Mouse (Mus musculus) CH12.LX (cell line): ENCODE data around the gene Fam222a. TPM values are rescaled to one million over a fixed set of nuclear protein-coding genes. Genes with fewer than 3 reads are reported as not detected.

Experiments
- DNase-seq: peaks from one replicate; pipeline ENCODE4 v3.0.0-alpha.2; 2013; ENCODE audit errors: extremely low read depth
- H3K27ac ChIP-seq: 2 replicates; pipeline ENCODE4 v1.5.1; 2012; ENCODE audit warnings: low read depth, mild to moderate bottlenecking, control low read depth, moderate library complexity; ENCODE audit not compliant: insufficient read depth
- H3K27me3 ChIP-seq: replicated peaks from 2 replicates; pipeline ENCODE3; 2012; ENCODE audit warnings: inconsistent platforms
- H3K36me3 ChIP-seq, 2 experiments: replicated peaks in 1 of 2; 2 replicates each; pipeline versions ENCODE3 to v1.6.1; 2012; ENCODE audit warnings: inconsistent platforms in 1 of 2, low read length in 1 of 2, mild to moderate bottlenecking in 1 of 2, mixed read lengths in 1 of 2, moderate library complexity in 1 of 2; ENCODE audit not compliant: control insufficient read depth in 1 of 2, insufficient read depth in 1 of 2
- H3K4me1 ChIP-seq, 2 experiments: 2 replicates each; pipeline ENCODE4 v1.6.1; 2012; ENCODE audit warnings: inconsistent platforms in 1 of 2, moderate library complexity in 1 of 2; ENCODE audit not compliant: insufficient read depth in 2 of 2, control insufficient read depth in 1 of 2
- H3K4me2 ChIP-seq: 2 replicates; pipeline ENCODE4 v1.6.1; 2012; ENCODE audit warnings: low read depth, mild to moderate bottlenecking, control low read depth; ENCODE audit not compliant: poor library complexity, insufficient read depth, severe bottlenecking
- H3K4me3 ChIP-seq, 3 experiments: fragments of 150-350 bp in 1 of 3; sonication (generic) in 1 of 3; replicated peaks in 1 of 3; 2 replicates each; pipeline versions ENCODE3 to v1.5.1; 2011 to 2012; ENCODE audit warnings: low read depth in 2 of 3, low read length in 2 of 3, mild to moderate bottlenecking in 2 of 3, moderate library complexity in 2 of 3, control low read depth in 1 of 3, improper control_type of control experiment in 1 of 3, inconsistent platforms in 1 of 3, mixed read lengths in 1 of 3; ENCODE audit not compliant: poor library complexity in 1 of 3
- H3K79me2 ChIP-seq: replicated peaks from 2 replicates; pipeline ENCODE4 v1.6.1; 2012; ENCODE audit warnings: mild to moderate bottlenecking, moderate library complexity; ENCODE audit not compliant: control insufficient read depth, poor library complexity, insufficient read depth, severe bottlenecking; ENCODE audit errors: extremely low read depth
- H3K9ac ChIP-seq: 2 replicates; pipeline ENCODE4 v1.6.1; 2012; ENCODE audit warnings: low read depth, mild to moderate bottlenecking, control low read depth, moderate library complexity; ENCODE audit not compliant: insufficient read depth
- H3K9me3 ChIP-seq: replicated peaks from 2 replicates; pipeline ENCODE3; 2012; ENCODE audit warnings: low read length, inconsistent platforms, mixed read lengths
- BHLHE40 ChIP-seq: IDR thresholded peaks from 2 replicates; pipeline ENCODE4 v1.6.1; 2011; ENCODE audit warnings: mild to moderate bottlenecking, low read depth, low read length, improper control_type of control experiment
- CHD1 ChIP-seq: IDR thresholded peaks from 2 replicates; pipeline ENCODE4 v1.6.1; 2012; ENCODE audit warnings: low read depth, low read length, improper control_type of control experiment, inconsistent platforms
- CTCF ChIP-seq, 2 experiments: IDR thresholded peaks in 1 of 2; conservative IDR thresholded peaks in 1 of 2; 2 replicates each; pipeline ENCODE4 v1.5.1; 2011 to 2012; ENCODE audit warnings: low read depth in 2 of 2, low read length in 2 of 2, improper control_type of control experiment in 1 of 2, inconsistent platforms in 1 of 2, mild to moderate bottlenecking in 1 of 2, moderate library complexity in 1 of 2
- ELF1 ChIP-seq: IDR thresholded peaks from 2 replicates; pipeline ENCODE4 v1.6.1; 2014; ENCODE audit warnings: low read depth, mild to moderate bottlenecking, inconsistent platforms, low read length, improper control_type of control experiment
- EP300 ChIP-seq: IDR thresholded peaks from 2 replicates; pipeline ENCODE4 v1.6.1; 2011; ENCODE audit warnings: low read length, improper control_type of control experiment
- HCFC1 ChIP-seq: IDR thresholded peaks from 2 replicates; pipeline ENCODE4 v1.6.1; 2012; ENCODE audit warnings: low read depth, mild to moderate bottlenecking, inconsistent platforms, low read length, improper control_type of control experiment
- IRF4 ChIP-seq: IDR thresholded peaks from 2 replicates; pipeline ENCODE4 v1.6.1; 2014; ENCODE audit warnings: low read depth, mild to moderate bottlenecking, inconsistent platforms, low read length, improper control_type of control experiment
- JUN ChIP-seq: IDR thresholded peaks from 2 replicates; pipeline ENCODE4 v1.6.1; 2011; ENCODE audit warnings: low read depth, mild to moderate bottlenecking, low read length, improper control_type of control experiment, moderate library complexity; ENCODE audit not compliant: insufficient read depth
- JUND ChIP-seq: conservative IDR thresholded peaks from 2 replicates; pipeline ENCODE4 v1.6.1; 2011; ENCODE audit warnings: low read depth, low read length, improper control_type of control experiment
- MAFK ChIP-seq: IDR thresholded peaks from 2 replicates; pipeline ENCODE4 v1.6.1; 2011; ENCODE audit warnings: low read length, improper control_type of control experiment; ENCODE audit not compliant: insufficient replicate concordance
- MAX ChIP-seq: IDR thresholded peaks from 2 replicates; pipeline ENCODE4 v1.6.1; 2011; ENCODE audit warnings: low read length, improper control_type of control experiment
- MAZ ChIP-seq: IDR thresholded peaks from 2 replicates; pipeline ENCODE4 v1.6.1; 2012; ENCODE audit warnings: low read depth, mild to moderate bottlenecking, inconsistent platforms, low read length, improper control_type of control experiment, moderate library complexity
- MXI1 ChIP-seq: IDR thresholded peaks from 2 replicates; pipeline ENCODE4 v1.6.1; 2011; ENCODE audit warnings: mild to moderate bottlenecking, low read depth, low read length, improper control_type of control experiment
- NELFE ChIP-seq: IDR thresholded peaks from 2 replicates; pipeline ENCODE4 v1.6.1; 2011; ENCODE audit warnings: low read depth, low read length, improper control_type of control experiment
- NRF1 ChIP-seq: IDR thresholded peaks from 2 replicates; pipeline ENCODE4 v1.6.1; 2014; ENCODE audit warnings: low read depth, mild to moderate bottlenecking, inconsistent platforms, low read length, improper control_type of control experiment, moderate library complexity
- POLR2A ChIP-seq: IDR thresholded peaks from 2 replicates; pipeline ENCODE4 v1.6.1; 2011; ENCODE audit warnings: low read depth, mild to moderate bottlenecking, improper control_type of control experiment, low read length
- POLR2AphosphoS2 ChIP-seq: IDR thresholded peaks from 2 replicates; pipeline ENCODE4 v1.6.1; 2011; ENCODE audit warnings: low read depth, low read length, improper control_type of control experiment
- RAD21 ChIP-seq: IDR thresholded peaks from 2 replicates; pipeline ENCODE4 v1.6.1; 2011; ENCODE audit warnings: low read depth, mild to moderate bottlenecking, low read length, improper control_type of control experiment, moderate library complexity
- SMC3 ChIP-seq: IDR thresholded peaks from 2 replicates; pipeline ENCODE4 v1.6.1; 2011; ENCODE audit warnings: low read depth, low read length, improper control_type of control experiment
- TBP ChIP-seq: conservative IDR thresholded peaks from 2 replicates; pipeline ENCODE4 v1.6.1; 2011; ENCODE audit warnings: low read depth, low read length, improper control_type of control experiment
- ZC3H11A ChIP-seq: IDR thresholded peaks from 2 replicates; pipeline ENCODE4 v1.6.1; 2012; ENCODE audit warnings: low read depth, mild to moderate bottlenecking, inconsistent platforms, low read length, improper control_type of control experiment
- ZKSCAN1 ChIP-seq: IDR thresholded peaks from 2 replicates; pipeline ENCODE4 v1.6.1; 2012; ENCODE audit warnings: low read depth, inconsistent platforms, low read length, improper control_type of control experiment, borderline replicate concordance
- ZNF384 ChIP-seq: IDR thresholded peaks from 2 replicates; pipeline ENCODE4 v1.6.1; 2012; ENCODE audit warnings: low read depth, low read length, improper control_type of control experiment, inconsistent platforms
- dilution Hi-C: fragments of 300-500 bp; cut with MboI; formaldehyde crosslinking; loops from 2 replicates; pipeline ENCODE4 v1.14.3; 2020; ENCODE audit warnings: low sequenced_read_pairs; ENCODE audit not compliant: extremely low pct_unique_long_range_greater_than_20kb, extremely low pct_ligation_motif_present
- in situ Hi-C: fragments of 300-500 bp; cut with MboI; formaldehyde crosslinking; loops from 3 replicates; pipeline ENCODE4 v1.14.3; 2019; ENCODE audit warnings: low sequenced_read_pairs, low pct_ligation_motif_present, low pct_unique_long_range_greater_than_20kb, mixed read lengths
- polyA plus RNA-seq: library from polyadenylated mRNA; unstranded; fragments of >175 nt; gene quantifications from 2 replicates; pipeline ENCODE4 v1.2.1, GENCODE M21; 2012; ENCODE audit warnings: low read depth; ENCODE audit not compliant: insufficient read length
- total RNA-seq, 2 experiments: library from RNA; depleted of rRNA; stranded (reverse); fragments of 300-350 nt in 1 of 2; fragments of >200 nt in 1 of 2; gene quantifications; 2 replicates each; pipeline ENCODE4 v1.2.3; 2012 to 2014

The Fam222a gene
- total and polyA plus RNA-seq, 3 experiments = 0.13 TPM; not detected in 2

- DNase-seq = no peak
- H3K4me3 ChIP-seq = no peak overlapping the region
Observed at GRCm38 (mm10) chr5:114647211-114647974, 79.6 kb downstream of the Fam222a start.

GRCm38 (mm10) chr5:114648728-114649311, 81.0 kb downstream of the Fam222a start:
- H3K4me1 ChIP-seq = peaks cover 5 to 36% of the 10 kb centered on the region in 2 experiments
- H3K4me3 ChIP-seq = no peak overlapping the region
- dilution Hi-C loops = no loop called here

More at GRCm38 (mm10) chr5:114647211-114647974, 79.6 kb downstream of the Fam222a start:
- Histone ChIP-seq H3K9ac (no peak overlapping the region), H3K79me2 (no peaks in the 10 kb centered on the region), H3K4me2 (no peak overlapping the region), H3K9me3 (no peaks in the 10 kb centered on the region), H3K4me1 (peaks cover 5 to 32% of the 10 kb centered on the region in 2 experiments), H3K27me3 (no peaks in the 10 kb centered on the region), H3K27ac (no peak overlapping the region), H3K36me3 (no peaks in the 10 kb centered on the region)
- in situ Hi-C loops (no loop called here), dilution Hi-C loops (no loop called here)
- TF ChIP-seq MAX = no peak
- TF ChIP-seq NRF1 = no peak
- no peak for TF ChIP-seq HCFC1
- TF ChIP-seq MAZ = no peak
- no peak for TF ChIP-seq IRF4
- no peak for TF ChIP-seq ZC3H11A
- no peak for TF ChIP-seq POLR2AphosphoS2
- TF ChIP-seq SMC3 = no peak
- TF ChIP-seq RAD21 = no peak

More at GRCm38 (mm10) chr5:114648728-114649311, 81.0 kb downstream of the Fam222a start:
- Histone ChIP-seq H3K36me3 (no peaks in the 10 kb centered on the region), H3K4me2 (no peak overlapping the region), H3K9me3 (no peaks in the 10 kb centered on the region), H3K9ac (no peak overlapping the region), H3K27ac (no peak overlapping the region), H3K79me2 (no peaks in the 10 kb centered on the region), H3K27me3 (no peaks in the 10 kb centered on the region)
- DNase-seq = no peak
- TF ChIP-seq SMC3 (no peak), RAD21 (no peak), BHLHE40 (no peak), JUND (no peak), IRF4 (no peak), EP300 (no peak), ZNF384 (no peak), MAX (no peak), NRF1 (no peak), ELF1 (no peak), POLR2A (no peak), MXI1 (no peak), JUN (no peak), ZKSCAN1 (no peak), CTCF (conservative IDR thresholded peaks at IDR 0.05 in 1 of 2, IDR thresholded peaks at IDR 0.05 in 1 of 2; ENCODE audit: low read depth in 2 of 2, low read length in 2 of 2) (no peak), MAFK (no peak), NELFE (no peak), CHD1 (no peak), ZC3H11A (no peak), TBP (no peak)
- in situ Hi-C loops = no loop called here
